Mouse (Mus musculus): ENCODE results near the gene Gm30302.

Gene Gm30302

DNA sequence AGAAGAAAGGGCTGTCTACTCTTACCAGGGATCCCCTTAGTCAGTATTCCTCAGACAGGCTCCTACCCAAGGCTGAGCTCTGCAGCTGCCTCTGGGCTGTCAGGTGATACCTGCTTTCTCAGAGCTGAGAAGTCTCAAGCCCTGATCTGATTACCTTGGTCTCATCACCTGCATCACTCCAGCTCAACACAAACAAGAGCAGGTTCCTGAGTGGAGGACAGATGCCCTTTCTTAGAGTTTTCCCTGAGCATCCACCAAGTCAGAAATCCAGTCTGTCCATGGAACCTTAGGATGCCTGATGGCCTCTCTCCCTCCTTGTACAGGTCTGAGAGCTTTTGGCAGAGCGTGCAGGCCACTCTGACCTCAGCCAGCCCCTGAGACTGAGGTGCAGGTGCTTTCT lies at the start of gene Gm30302:
Gm30302 (minus strand) TSS at position 101 of the 400 bp plus-strand sequence.
- DNase-seq = peak; percentile 43

DNA sequence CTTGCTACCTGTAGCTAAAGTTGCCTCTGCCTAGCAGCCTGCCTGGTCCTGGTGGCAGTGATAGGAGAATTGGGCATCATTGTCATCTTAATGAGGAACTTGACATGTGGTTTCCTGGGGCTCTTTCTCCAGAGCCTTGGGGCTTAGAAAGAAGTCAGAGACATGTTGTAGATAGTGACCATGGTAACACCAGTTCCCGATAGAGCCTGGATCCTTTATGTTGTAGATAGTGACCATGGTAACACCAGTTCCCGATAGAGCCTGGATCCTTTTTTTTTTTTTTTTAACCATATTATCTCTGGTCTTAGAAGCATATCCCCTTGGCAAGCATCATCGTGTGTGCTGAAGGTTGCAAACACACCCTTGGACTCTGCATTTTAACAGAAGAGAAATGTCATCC lies 48.0 kb upstream of the Gm30302 start:
- peak; percentile 64 for DNase-seq

- DNase-seq = peak; percentile 73
Observed at GRCm38 (mm10) chr13:49846141-49846540, 47.3 kb upstream of the Gm30302 start.

DNA sequence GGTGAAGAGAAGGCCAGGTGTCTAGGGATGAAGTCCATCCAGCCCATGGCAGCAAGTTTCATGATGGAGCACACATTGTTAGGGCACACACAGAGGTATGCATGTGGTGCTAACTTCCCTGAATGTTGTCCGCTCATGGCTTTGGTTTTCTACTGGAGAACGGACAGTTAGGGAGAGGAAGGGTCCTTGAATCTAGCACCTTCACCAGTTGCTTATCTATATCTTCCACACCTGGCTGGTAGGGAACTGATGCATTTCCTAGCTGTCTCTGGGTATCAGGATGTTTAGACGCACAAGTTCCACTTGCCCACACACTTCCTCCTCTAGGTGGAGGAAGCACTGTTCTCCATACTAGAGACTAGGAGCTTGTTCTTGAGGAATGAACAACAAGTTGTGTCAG lies 46.9 kb upstream of the Gm30302 start:
- DNase-seq = no peak

GRCm38 (mm10) chr13:49844071-49844470 lies 45.3 kb upstream of the Gm30302 start:
- DNase-seq = peak; percentile 73

DNA sequence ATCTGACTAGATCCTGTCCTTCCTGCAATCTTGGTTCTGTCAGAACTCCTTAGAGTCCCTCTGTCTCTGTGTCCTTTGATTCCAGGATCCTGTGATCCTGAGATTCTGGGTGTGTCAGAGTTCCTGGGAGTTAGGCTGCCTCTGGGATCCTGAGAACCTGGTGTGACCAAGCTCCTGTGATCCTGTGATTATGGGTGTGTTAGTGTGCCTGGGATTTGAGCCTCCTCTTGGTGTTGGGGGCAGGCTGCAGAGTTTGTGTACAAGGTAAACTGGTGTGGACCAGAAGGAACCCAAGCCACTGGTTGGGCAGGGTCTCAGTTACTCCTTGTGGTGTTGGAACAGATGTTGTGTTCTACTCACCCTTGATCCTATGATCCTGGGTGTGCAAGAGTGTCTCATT lies 42.4 kb upstream of the Gm30302 start:
- peak; percentile 68 for DNase-seq

DNA sequence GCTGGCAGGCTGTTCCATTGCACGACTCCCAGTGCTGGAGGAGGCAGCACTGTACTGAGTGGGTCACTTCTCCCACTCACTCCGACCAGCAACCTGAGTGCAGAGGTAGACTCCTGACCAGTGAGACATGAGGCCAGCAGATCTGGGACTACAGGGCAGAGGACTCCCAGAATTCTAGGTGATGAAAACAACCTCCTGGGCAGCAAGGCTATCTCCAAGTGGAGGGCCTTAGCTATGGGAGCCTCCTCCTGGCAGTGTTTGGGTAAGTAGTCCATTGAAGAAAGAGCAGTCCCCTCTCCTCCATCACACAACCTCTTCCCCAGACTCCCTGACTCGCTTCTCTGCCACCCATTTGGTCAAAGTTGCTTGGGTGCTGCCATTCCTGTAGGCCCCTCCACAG lies 31.6 kb upstream of the Gm30302 start:
- peak; percentile 80 for DNase-seq

DNA sequence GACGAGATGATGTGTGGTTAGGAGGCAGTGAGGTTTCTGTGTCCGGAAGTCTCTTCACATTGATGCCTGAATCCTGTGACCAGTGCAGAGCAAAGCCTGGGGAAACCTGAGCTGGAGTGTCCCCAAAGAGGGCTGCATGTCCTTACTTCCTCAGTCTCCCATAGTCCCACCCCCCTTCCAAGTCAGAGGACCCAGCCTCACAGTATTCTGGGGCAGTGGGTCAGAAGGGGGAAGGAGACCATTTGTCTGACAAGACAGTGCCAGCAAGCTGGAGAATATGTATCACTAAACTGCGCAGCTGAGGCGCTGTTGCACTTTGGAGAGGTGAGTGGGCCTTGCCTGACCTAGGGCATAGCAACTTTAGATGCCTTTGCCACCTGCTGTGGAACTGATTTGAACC lies 26.5 kb upstream of the Gm30302 start:
- peak; percentile 70 for DNase-seq

GRCm38 (mm10) chr13:49814958-49815357 lies 16.2 kb upstream of the Gm30302 start:
- DNase-seq = no peak

DNA sequence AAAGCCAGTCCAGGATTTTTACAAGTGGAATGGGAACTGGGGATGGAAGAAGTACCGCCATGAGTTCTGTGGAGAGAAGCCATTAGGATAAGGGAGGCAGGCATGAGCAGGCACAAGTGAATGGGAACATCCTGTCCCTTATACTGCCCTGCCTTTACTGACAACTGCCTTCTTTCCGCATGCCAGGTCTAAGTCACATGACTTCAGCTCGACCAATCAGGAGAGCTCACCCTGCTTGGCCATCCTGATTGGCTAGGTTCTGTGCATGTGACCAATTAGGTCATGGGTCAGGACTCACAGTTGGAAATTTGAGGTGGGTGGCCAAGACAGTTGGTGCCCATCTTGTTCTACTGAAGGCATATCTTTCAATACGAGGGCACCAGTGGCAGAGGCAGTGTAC lies 15.6 kb upstream of the Gm30302 start:
- peak; percentile 64 for DNase-seq

DNA sequence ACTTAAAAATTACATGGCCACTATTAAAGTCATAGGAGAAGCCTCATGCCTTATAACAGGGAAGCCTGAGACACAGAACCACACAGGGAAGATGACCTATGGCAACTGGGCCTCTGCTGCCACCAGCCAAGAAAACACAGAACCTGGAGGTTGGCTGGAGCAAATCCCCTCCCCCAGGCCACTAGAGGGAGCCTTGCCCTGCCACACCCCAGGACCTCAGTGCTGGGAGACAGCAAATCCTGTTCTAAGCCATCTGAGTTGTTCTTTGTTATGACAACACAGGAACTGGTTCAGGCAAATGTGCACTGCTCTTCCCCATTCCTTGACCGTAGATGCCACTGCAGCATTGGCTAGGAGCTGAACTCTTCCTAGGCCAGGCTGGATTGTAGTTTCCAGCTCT lies 8.3 kb upstream of the Gm30302 start:
- DNase-seq = peak; percentile 25

- DNase-seq = peak; percentile 88
Observed at GRCm38 (mm10) chr13:49788563-49789393, 10.0 kb downstream of the Gm30302 start.

- peak; percentile 39 for DNase-seq
Observed at GRCm38 (mm10) chr13:49783899-49784298, 14.9 kb downstream of the Gm30302 start.

DNA sequence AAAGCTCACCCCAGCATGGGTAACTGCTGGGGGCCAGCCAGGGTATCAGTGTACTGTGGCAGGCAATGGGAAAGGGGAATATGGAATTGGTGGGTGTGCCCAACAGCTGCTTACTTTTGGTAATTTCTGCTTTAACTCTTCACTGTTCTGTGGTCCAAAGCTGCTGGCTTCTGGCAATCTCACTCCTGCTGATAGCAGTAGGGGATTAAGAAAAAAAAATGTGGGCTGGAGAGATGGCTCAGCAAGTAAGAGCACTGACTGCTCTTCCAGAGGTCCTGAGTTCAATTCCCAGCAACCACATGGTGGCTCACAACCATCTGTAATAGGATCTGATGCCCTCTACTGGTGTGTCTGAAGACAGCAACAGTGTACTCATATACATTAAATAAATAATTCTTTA lies 27.3 kb downstream of the Gm30302 start:
- DNase-seq = peak; percentile 40

DNA sequence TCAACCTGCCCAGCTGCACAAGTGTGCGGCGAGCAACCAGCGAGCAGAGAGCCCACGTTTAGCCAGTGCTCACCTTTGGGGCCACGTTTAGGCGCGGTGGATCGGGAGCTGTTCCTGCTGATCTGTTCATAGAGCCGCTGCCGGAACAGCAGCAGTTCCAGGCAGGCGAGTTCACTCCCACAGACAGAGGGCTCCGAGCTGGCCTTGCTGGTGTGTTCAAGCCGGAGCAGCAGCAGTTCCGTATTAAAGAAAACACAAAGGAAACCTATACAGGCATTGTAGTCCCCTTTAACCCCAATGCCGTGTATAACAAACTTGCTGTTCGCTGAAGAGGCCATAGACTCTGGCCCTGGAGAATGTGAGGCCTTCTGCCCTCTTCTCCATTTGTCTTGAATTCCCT lies 29.7 kb downstream of the Gm30302 start:
- peak; percentile 62 for DNase-seq

DNA sequence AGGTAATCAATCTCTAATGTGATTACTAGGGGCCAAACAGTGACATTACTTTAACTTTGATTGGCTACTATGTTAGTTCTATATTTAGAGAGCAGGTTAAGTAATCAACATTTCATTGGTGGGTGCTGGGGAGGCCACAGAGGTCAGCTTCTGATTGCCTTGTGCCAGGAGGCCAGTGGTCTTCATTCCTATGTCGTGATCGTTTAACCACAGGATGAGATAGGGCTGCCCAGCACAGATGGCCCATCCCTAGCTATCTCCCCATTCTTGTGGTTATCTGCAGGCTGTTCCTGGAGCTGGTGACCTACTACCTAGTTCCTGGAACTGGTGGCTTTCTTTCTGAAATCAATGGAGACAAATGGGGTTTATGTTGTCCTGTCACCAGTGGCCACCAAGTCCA lies 30.8 kb downstream of the Gm30302 start:
- DNase-seq = peak; percentile 41

GRCm38 (mm10) chr13:49766269-49766668 lies 32.5 kb downstream of the Gm30302 start:
- DNase-seq = peak; percentile 65

- DNase-seq = peak; percentile 73
Observed at GRCm38 (mm10) chr13:49765306-49765705, 33.5 kb downstream of the Gm30302 start.

- DNase-seq = peak; percentile 54
Observed at GRCm38 (mm10) chr13:49762208-49762607, 36.6 kb downstream of the Gm30302 start.

- DNase-seq = no peak
Observed at GRCm38 (mm10) chr13:49760675-49761074, 38.1 kb downstream of the Gm30302 start.

GRCm38 (mm10) chr13:49757966-49758365 lies 40.8 kb downstream of the Gm30302 start:
- DNase-seq = peak; percentile 21

- DNase-seq = peak; percentile 62
Observed at GRCm38 (mm10) chr13:49756591-49756990, 42.2 kb downstream of the Gm30302 start.

DNA sequence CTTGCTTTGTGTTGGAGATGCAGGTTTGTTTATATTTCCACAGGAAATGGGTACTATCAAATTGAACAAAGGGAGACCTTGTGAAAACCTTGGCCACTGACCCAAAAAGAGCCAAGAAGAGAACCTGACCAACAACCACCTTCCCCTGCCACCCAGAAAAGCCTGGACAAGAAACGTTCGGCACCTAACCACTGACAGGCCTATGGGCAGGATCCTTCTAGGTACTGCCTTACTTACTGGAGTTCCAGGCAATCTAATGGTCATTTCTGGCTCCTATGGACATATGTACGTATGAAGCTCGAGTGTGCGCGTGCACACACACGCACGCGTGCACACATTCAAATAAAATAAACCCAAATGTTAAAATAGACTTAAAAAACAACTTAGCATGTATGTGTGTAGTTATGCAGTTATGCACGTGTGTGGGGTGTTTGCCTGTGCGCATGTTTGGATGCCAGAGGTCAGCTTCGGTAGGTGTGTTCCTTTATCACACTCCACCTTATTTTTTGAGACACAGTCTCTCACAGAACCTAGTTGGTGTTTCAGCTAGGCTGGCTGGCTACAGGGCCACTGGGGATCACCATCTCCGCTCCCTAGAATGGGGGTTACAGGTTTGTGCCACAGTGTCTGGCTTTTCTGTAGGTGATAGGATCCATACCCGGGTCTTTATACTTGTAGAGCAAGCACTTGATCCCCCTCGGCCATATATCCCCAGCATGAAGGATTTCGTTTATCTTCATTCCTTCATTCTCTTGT lies 57.3 kb downstream of the Gm30302 start:
- peak; percentile 70 for DNase-seq

GRCm38 (mm10) chr13:49738011-49738410 lies 60.8 kb downstream of the Gm30302 start:
- DNase-seq = no peak
